Mouse (Mus musculus) lung, postnatal 36 days (tissue): ENCODE measurements around the gene Ctc1.

Experiments used
- DNase-seq: peaks from one replicate; pipeline ENCODE4 v3.0.0; 2022; ENCODE audit warnings: mixed read lengths

Ctc1 gene

DNA sequence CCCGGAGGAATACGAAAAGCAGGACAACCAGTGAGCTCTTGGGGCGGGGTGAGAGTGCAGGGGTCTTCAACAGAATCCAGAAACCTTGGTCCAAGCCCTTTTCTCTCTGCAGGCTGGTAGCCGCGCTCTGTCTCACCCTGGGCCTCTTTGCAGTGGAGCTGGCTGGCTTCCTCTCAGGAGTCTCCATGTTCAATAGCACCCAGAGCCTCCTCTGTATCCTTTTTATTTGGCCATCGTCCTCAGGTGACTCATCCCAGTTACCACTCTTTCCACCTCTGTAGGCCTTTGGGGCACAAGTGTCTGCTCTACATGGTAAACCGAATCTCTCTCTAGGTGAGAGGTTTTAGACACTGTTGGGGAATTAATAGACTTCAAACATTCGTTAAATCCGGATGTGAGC, 55.6 kb downstream of the Ctc1 start:
- DNase-seq = no peak

DNA sequence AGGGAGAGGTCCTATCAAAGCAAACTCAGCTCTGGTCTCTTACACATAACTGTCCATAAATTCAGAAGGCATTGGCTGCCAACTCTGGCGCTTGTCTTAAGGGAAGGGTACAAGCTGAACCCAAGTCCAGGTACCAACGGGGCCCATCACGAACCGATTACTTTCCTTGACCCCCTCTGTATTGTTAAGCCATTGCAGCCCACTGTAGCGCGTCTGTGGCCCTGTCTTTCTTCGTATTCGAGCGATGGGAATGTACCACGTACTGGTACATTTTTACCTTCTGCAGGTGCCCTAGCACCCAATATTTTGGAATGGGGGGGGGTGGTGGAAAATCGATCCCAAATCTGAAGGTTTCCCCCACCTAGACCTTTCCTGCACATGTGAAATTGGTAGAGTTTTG, 56.5 kb downstream of the Ctc1 start:
- no peak for DNase-seq

- no peak for DNase-seq
These were observed 57.0 kb downstream of the Ctc1 start for GRCm38 (mm10) chr11:69072666-69073064.

DNA sequence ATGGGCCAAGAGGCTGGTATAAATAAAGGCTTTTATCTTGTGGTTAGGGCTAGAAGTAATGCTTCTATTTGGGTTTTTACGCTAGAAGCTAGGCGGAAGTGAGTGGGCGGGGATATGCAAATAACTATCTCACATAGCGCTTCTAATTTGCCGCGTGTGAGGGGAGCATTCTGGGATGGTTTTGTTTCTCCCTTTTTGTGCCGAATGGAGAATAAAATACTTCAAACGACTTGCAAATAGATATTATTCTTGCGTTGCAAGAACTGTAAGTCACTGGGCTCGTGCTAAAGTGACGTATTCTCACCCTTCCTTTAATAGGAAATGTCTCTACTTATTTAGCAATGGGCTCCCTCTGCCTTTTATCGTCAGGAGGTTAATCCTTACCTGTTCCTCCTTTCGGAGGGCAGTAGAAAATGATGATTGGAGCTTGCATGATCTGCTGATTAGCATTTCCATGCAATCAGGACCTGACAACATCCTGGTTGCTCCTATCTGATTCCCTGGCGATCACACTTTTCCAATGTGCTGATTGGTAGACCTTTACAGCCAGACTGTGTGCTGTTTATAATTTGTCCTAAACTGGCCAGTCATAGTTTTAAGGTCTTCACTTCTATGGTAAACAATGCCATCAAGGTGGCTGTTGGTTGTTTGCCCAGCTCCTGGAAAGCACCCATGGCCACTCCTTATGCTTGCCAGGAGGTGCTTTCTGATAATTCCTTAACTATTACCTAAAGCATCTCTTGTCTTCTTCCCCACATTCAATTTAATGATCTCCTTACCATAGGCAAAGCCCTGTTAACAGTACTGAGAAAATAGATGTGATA, 57.6 kb downstream of the Ctc1 start:
- DNase-seq = peak; percentile 96

- no peak for DNase-seq
These were observed 58.5 kb downstream of the Ctc1 start for GRCm38 (mm10) chr11:69073951-69074775.

- DNase-seq = no peak
These were observed 59.0 kb downstream of the Ctc1 start for GRCm38 (mm10) chr11:69074776-69075069.

DNA sequence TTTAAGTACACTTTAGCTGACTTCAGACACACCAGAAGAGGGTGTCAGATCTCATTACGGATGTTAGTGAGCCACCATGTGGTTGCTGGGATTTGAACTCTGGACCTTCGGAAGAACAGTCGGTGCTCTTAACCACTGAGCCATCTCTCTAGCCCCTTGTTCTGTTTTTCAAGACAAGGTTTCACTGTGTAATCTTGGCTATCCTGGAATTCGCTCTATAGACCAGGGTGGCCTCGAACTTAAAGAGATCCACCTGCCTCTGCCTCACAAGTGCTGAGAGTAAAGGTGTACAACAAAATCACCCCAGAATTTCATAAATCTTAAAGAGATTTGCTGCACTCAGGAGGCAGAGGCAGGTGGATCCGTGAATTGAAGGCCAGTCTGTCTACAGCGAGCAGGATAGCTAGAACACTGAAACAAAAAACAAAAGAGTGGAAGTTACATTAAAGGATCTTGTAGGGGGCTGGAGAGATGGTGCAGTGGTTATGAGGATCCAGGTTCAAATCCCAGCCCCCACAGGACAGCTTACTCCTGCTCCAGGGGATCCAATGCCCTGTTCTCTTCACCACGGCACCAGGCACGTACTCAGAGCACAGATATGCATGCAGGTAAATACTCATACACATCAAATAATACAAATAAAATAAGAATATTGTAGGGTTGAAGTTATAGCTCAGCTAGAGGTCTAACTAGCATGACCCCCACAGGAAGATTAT, 60.2 kb downstream of the Ctc1 start:
- DNase-seq = no peak

DNA sequence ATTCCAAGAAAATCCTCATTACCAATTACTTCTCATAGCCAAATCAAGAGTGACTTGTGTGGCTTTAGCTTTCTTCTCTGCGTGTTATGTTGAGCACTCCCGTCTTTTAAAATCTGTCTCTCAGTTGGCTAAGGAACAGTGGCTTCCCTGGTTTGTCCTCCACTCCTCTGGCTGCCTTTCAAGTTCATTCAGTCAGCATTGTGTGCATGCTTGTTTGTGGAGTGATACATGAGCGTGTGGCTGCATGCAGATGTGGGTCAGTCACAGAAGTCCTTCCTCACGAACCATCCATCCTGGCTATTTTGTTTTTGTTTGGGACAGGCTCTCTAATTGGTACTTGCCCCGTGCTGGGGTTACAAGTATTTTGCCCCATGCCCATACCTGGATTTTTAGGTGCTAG, 60.9 kb downstream of the Ctc1 start:
- no peak for DNase-seq

GRCm38 (mm10) chr11:69077316-69077715, 61.6 kb downstream of the Ctc1 start:
- DNase-seq = no peak

DNA sequence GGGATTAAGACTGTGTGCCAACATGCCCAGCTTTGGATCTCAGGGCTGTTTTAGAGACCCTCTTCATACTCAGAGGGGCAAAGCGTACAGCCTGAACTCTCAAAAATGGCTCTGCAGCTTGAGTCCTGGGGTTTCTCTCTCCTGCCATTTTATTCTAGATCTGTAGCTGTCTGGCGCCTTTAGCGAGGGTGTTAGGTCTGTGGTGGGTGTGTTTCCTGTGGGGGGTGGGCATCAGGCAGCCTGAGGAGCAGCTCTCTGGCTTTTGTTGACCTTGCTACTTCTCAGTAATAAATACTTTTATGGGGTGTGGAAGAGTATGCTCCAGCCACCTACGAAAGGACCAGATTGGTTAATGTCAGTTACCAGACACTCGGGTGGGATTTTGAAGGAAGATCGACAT, 62.3 kb downstream of the Ctc1 start:
- DNase-seq = no peak

- peak; percentile 66 for DNase-seq
These were observed 63.2 kb downstream of the Ctc1 start for GRCm38 (mm10) chr11:69078805-69079438.

DNA sequence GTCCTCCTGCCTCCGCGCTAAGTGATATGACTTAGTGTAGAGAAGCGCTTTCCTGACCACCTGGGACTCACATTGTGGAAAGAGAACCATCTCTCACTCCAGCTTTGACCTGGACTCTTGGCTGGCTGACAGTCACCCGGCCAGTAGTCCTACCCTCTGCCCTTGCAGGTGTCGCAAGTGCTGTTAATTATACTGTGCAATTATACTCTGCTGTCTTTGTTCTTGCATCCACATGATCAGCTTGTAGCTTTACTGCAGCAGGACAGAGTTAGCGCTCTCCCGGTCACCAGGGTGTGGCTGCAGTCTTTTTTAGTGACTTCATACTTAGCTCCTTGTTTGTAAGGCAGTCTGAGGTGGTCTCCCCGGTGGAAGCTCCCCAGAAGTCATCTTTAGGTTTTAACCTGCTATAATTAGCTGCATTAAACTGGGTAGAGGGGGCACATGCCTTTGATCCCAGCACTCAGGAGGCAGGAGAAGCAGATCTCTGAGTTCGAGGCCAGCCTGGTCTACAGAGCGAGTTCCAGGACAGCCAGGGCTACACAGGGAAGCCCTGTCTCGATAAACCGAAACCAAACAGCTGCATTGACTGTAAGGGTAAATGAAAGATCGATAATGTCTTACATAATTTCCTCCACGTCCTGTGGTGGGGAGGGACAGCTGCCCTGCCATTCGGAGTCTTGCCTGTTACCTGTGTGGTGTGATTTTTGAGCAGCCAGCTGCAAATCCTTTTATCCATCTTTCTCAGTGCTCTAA, 64.6 kb downstream of the Ctc1 start:
- DNase-seq = no peak

- no peak for DNase-seq
These were observed 65.1 kb downstream of the Ctc1 start for GRCm38 (mm10) chr11:69080855-69081222.

- no peak for DNase-seq
These were observed 65.9 kb downstream of the Ctc1 start for GRCm38 (mm10) chr11:69081613-69082012.

DNA sequence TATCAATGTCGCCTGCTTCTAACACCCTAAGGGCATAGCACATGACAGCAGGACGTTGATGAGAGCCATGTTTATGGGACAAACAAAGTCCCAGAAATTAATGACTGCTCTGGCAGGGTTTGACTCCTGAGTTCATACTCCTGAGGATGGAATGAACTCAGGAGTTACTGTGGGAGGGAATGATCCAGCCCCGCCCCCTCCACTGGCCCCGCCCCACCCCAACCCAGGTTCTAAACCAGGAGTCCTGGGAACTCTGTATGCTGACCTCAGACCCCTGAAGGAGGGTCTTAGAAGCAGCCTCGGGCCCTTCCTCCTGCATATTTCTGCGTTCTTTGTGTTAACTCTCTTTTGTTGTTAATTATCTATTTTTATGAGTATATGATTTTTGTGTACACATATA, 69.9 kb downstream of the Ctc1 start:
- DNase-seq = no peak
